Mouse (Mus musculus) kidney, adult 2 months (tissue): ENCODE results near the gene Rad51b.

Experiments used
- CTCF ChIP-seq: fragments of 200-500 bp; conservative IDR thresholded peaks from 2 replicates; pipeline ENCODE4 v1.5.1; 2011; ENCODE audit warnings: low read depth, mild to moderate bottlenecking, control low read depth, low read length, moderate library complexity, mixed read lengths; ENCODE audit not compliant: insufficient read depth, insufficient read length
- POLR2A ChIP-seq: fragments of 200-500 bp; IDR thresholded peaks from one replicate; pipeline ENCODE4 v1.6.1; 2011; ENCODE audit warnings: low read depth, low read length, control low read depth

DNA sequence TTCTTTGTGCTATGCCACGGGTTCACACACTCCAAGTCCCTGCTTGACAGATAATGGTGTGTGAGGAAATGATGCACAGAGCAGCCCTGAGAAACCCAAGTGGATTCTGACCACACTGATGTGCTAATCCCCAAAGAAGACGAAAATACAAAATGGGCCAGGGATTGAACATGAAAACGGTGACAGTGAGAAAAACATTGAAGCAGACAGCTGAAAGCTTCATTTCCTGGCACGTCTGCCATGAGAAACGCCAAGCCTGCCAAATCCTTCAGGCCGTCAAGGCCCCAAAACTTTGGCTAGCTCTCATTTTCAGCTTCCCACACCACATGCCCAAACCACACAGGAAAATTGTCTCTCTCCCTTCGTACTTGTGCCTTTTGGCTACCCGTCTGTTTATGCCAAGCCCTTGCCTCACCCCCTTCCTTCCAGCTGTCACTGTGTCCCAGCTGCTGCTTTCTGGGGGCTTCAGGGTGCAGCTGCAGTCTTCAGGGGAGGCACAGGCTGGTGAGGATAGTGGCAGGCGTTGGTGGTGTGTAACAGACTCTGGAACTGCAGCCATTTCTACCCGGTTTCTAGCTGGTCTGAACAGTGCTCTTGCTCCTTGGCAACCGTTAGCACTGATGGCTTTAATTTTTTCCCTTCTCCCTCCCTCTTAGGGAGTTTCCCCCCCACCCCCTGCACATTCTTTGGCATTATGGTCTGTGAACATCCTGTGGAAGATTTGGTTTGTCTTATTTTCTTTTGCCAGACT is 214.5 kb downstream of the Rad51b start:
- no peak for TF ChIP-seq CTCF
- TF ChIP-seq POLR2A, result no peak
